Mouse (Mus musculus) right cerebral cortex, postnatal 14 days (tissue): ENCODE measurements at regions not wholly inside any gene's neighbourhood (a gene's known extent, or its start where the extent isn't known, plus 50 kb on each side); places are given as distances from the start of the nearest gene placed in this dataset.

Experiments used
- DNase-seq: peaks from one replicate; pipeline ENCODE4 v3.0.0; 2022

DNA sequence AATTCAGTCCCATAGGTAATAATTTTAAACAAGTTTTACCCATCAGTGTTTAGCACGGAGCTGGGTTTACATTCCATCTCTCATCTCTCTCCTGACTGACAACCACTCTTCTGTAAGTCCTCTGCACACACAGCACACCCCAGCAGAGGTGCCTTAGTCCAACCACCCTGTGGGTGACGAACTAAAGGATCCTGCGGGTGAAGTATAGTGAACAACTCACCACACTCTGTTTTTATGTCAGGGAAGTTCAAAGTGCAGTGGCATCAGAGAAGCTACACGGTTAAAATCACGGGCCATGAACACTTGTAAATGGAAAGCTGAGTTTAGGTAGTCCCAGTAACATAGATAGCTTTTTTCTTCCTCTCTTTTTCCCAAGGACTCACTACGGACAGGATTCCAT, 157.1 kb downstream of the Dyrk2 start:
- DNase-seq = no peak

DNA sequence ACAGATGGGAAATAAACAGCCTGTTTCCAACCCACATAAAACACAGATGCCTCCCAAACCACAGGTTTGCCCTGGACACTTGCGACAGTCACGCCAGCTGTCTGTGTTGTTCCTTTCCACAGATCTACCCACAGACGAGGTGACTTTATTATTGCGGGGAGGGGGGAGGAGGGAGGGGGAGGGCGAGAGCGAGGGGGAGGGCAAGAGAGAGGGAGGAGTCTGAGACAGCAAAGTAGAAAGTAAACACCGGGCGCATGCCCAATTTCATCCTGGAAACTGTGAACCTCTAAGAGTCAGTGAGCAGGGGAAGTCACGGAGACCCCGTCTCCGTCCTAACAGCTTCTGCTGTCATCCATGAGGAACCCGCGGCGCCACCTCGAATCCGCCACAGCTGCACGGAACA, 155.8 kb downstream of the Dyrk2 start:
- DNase-seq = no peak

DNA sequence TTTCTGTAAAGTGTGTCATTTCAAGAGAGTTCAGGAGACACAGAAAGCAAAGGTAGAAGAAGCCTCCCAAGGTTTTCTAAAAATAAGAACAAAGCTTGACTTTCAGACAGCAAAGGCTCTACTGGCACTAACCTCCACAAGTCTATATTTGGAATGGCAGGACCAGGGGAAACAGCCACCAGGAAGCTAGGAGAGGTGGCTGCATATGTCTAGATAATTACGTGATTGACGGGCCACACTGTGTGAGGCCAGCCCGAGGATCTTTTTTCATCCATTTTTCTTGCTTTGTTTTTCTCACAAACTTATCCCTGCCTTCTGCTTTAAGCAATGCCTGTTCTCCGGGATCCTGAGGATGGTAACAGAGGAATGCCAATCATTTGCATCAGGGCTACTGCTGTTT, 155.4 kb downstream of the Dyrk2 start:
- no peak for DNase-seq

GRCm38 (mm10) chr10:118720630-118721029, 149.4 kb downstream of the Dyrk2 start:
- peak; percentile 23 for DNase-seq

DNA sequence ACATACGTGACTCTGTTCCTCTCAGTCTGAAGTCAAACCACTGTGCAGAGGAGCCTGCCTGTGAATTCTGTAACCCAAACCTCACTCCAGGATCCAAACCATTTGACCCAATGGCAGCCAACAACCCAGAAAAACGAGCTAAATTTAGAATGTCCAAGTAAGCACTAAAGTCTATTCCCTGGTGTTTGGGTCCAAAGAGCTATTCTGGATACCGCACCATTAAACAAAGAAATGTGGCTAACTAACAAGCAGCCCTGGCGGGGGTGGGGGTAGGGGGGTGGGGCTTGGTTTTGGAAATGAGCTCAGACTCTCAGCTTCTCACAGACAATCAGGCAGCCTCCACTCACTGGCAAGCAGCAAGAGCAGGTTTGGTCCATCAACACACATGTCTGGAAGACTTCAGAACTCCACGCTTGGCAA, 147.9 kb downstream of the Dyrk2 start:
- DNase-seq = no peak

DNA sequence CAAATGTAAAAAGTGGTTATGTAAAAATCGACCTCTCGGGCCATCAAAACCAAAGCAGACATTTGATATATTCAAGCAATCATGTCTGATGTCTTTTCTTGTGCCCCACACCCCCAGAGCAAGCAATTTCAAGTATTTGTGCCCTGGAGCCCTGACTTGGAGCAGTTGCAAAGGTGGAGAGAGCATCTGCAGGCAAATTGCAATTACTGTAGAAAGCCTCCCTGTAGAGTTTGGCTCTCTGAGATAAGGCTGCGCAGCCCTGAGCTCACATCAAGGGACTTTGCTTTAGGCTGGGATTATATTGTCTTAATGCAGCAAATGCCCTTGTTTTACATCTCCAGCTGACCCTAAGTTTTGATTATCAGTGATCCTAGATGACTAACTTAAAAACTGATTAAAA, 147.3 kb downstream of the Dyrk2 start:
- no peak for DNase-seq

DNA sequence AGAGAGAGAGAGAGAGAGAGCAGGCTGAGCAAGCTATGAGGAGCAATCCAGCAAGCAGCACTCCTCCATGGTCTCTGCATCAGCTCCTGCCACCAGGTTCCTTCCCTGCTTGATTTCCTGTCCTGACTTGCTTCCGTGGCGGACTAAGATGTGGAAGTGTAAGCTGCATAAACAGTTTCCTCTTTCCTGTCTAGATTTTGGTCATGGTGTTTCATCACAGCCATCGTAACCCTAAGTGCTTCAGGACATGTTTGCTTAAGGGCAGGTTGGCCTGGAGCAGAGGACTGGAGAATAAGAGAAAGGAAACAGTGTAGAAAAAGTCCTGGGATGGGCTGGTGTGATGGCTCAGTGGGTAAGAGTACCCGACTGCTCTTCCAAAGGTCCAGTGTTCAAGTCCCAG, 133.9 kb downstream of the Dyrk2 start:
- no peak for DNase-seq

GRCm38 (mm10) chr10:118737064-118737463, 132.9 kb downstream of the Dyrk2 start:
- DNase-seq = no peak

- DNase-seq = no peak
Observed at GRCm38 (mm10) chr10:118739849-118740481, 130.0 kb downstream of the Dyrk2 start.

- DNase-seq = no peak
Observed at GRCm38 (mm10) chr10:118743831-118744230, 126.2 kb downstream of the Dyrk2 start.

DNA sequence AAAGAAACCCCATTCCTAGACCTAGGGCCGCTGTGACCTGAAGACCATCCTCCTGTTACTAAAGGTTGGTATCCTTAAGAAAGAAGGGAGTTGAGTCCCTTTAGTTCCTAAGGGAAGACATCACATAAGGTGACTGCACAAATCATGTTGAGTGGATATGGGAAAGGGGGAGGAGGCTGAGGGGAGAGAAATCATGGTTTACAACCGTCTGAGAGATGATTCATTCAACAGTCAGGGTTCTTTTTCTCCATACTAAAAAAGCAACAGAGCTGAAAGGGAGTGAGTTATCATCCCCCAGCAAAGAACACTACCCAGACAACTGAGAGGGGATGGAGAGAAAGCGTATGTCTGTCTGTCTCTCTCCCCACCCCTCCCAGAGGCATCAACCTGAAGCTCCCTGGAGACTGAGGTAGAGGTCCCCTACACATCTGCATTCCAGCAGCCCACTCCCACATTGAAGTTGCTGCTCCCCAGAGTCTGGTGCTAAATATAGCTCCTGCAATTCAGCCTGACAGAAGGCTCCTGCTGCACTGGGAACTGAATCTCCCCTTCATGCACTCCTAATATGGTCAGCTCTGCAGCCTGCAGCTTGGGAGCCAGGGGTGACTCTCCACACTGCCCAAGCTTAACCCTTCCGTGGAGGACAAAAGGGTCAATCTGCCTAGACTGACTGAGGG, 123.2 kb downstream of the Dyrk2 start:
- DNase-seq = no peak

- DNase-seq = no peak
Observed at GRCm38 (mm10) chr10:118749039-118749438, 121.0 kb downstream of the Dyrk2 start.

DNA sequence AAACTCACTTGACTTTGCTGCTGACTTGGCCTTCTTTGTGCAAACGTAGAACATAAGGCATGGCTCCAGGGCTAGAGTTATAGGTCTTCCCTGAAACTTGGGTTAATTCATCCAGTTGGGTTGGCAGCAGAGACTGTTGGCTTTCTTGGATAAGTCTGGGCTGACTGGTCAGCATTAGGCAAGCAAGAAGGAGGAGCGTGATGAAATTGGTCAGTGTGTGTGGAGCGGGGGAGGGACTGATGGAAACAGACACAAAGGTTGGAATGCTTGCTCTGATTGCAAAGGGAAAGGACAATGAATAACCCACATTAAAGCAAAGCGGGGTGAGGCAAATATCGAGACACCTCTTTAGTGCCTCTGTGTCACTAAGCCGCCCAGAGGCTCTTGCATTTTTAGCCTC, 120.3 kb downstream of the Dyrk2 start:
- DNase-seq = no peak

- DNase-seq = no peak
Observed at GRCm38 (mm10) chr10:118751110-118751509, 118.9 kb downstream of the Dyrk2 start.

GRCm38 (mm10) chr10:118753061-118753775, 116.8 kb downstream of the Dyrk2 start:
- DNase-seq = no peak

DNA sequence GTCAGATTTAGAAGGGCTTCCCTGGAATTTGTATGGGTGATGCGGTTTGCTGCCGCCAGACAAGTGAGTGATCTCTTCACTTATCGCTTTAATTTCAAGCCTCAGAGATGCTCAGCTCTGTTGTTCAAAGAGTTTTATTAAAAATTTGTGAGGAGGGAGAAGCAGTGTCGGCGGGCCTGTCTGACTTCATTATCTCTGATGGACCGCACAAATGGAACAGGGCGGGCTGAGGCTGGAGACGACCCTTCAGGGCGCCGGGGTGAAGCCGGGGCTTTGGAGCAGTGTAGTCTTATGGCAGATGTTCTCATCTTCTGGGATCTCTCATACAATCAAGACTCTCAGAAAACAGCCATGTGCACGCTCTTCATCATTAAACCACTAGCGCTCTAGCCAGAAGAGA, 115.2 kb downstream of the Dyrk2 start:
- no peak for DNase-seq

DNA sequence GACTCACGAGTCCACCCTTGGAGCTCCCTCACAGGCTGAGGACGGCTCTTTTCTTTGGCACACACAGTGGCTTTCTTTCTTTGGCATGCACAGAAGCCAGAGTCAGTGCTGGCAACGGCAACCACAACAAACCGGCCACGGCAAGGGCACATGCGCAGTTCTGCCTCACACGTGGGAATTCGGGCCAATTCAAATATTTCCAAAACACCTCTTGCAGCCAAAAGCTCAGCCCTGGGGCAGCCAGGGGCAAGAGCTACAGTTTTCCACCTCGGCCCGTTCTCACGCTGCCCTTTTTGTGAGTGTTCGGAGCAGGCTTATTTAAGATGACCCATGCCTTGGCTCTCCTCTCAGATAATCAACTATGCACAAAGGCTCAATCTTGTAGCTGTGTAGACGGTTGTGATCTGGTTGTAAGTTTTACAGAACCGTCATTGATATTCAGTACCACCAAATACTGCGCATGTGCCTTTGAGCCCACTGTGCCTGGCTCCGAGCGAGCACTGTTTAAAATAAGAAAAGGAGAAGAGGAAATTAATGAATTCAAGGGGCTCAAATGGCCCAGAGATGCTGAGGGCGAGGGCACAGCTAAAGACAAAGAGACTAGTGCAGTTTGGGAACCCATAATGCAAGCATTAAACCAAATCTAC, 111.1 kb downstream of the Dyrk2 start:
- no peak for DNase-seq

DNA sequence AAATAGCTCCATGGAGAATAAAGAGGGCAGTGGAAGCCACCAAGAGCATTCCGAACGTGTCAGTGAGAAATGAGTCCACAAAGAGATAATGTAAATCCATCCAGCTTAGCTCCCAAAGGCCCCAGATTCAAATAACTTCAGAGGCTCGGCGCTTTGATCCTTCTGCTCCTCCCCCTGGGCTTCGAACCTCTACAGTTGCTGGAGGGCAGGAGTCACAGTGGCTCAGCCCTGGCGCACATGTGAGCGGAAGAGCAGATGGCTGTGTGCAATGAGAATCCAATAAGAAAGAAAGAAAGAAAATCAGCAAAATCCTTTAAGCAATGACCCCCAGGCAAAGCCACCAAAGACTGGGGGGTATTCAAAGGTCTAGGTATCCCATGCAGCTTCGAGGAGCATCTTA, 109.6 kb downstream of the Dyrk2 start:
- DNase-seq = no peak

DNA sequence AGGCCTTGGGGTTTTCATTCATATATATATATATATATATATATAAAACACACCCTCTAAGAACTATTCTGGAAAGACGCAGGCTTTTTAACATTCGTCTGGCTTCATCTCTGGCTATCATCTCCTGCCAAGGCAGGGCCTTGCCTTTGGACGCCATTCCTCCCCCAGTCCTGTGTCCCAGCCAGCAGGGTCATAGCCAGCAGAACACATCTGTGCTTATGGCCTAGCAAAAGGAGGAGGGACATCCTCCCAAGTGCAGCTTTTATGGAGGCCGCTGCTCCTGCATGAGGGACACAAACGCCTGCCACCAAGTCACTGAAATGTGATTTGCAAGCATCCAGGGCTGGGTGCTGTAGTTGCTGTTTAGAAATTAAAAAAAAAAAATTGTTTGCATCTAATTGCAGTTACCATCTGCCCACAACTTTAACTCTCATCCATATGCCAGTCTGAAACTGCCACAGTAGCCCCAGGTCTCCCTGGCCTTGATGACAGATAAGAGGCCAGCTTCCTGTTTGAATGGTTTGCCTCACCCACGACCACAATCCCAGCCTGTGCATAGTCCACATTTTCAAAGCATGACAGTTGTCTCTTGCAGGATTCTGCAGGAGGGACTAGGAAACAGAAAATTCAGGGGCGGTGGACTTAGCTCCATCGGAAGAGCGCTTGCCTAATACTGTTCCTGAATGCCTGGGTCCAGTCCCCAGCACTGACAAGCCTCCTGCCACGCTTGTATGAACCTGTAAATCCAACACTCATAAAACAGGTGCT, 108.7 kb downstream of the Dyrk2 start:
- no peak for DNase-seq

DNA sequence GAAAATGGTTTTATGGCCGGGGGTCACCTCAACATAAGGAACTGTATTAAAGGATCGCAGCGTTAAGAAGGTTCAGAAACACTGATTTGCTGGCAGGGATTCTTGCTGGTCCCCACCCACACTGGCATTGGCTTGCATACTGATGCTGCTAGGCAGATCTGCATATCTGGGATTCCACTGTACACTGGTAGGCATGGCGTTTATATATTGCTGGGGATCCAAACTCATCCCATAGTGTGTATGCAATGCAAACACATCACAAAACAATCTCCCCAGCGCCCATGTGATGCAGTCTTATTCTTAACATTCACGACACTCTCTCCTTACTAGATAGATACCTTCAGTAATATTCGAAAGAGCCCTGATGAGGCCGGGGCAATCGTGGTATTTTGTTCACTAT, 105.0 kb downstream of the Dyrk2 start:
- DNase-seq = no peak

DNA sequence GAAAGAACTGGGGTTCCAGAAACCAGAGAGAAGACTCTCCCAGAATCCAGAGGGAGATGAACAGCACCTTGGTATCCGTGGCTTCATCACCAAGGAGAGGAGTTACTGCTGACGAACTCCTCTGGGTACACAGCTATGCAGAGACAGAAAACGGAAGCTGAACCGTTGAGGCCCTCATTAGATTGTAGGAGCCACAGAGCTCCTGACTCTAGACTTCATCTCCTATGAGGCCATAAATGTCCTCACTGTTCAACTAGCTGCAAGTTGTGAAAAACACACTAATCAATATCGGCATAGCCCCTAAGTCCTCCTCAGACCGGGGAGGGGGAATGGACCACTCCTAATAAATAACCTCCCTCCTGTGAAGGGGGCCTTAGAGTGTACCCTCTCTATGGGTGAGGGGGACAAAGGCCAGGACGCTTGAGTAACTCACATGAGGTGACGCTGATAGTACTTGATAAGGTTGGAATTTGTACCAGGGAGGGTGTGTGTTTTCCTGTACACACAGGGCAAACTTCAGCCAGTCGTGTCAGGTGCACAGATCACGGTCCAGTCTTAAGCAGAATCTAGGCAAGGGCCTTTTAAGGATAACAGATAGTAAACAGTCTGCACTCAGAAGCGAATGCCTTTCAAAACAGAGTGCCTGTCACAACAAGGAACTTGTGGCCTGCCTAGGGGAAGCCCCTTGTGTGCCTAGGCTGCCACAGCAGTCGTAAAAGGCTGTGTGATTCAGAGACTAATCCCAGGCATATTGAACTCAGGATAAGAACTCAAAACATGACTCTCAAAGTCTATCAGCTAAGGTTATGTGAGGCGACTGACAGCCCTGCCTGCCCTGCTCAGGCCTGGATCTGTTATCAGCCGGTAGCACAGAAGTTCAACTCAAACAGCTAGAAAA, 104.2 kb downstream of the Dyrk2 start:
- no peak for DNase-seq

DNA sequence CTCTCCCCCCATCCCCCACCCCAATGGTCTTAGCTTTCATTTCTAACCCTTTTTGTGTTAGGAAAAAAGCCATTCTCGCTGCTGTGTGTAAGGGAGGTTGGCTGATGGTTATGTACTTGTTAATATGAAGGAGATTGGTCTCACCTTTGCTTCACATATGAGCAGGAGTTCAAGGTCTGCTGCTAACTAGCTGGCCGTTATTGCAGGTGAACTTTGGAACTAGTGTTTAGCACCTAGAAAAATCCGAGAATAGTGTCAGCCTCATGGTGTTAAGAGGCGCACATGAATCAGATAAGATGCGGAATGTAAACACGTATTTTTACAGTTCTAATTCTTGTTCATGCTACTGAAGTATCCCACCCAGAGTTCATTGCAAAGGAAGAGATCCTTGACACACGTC, 103.2 kb downstream of the Dyrk2 start:
- no peak for DNase-seq
